Mouse (Mus musculus) lung, adult 18-20 months (tissue): ENCODE measurements around the gene Fgfrl1.
"Not testable (repeated sequence)": the region's sequence is repeated elsewhere in the genome, so short reads cannot be mapped to it uniquely, and the experiment has no call there.

ENCODE experiments used
- DNase-seq, 2 experiments: peaks; one replicate each; pipeline ENCODE4 v3.0.0; 2022; ENCODE audit warnings: mixed read lengths in 2 of 2

Fgfrl1 gene

GRCm38 (mm10) chr5:108701341-108702021 is 9.3 kb downstream of the Fgfrl1 start:
- no peak for DNase-seq

DNA sequence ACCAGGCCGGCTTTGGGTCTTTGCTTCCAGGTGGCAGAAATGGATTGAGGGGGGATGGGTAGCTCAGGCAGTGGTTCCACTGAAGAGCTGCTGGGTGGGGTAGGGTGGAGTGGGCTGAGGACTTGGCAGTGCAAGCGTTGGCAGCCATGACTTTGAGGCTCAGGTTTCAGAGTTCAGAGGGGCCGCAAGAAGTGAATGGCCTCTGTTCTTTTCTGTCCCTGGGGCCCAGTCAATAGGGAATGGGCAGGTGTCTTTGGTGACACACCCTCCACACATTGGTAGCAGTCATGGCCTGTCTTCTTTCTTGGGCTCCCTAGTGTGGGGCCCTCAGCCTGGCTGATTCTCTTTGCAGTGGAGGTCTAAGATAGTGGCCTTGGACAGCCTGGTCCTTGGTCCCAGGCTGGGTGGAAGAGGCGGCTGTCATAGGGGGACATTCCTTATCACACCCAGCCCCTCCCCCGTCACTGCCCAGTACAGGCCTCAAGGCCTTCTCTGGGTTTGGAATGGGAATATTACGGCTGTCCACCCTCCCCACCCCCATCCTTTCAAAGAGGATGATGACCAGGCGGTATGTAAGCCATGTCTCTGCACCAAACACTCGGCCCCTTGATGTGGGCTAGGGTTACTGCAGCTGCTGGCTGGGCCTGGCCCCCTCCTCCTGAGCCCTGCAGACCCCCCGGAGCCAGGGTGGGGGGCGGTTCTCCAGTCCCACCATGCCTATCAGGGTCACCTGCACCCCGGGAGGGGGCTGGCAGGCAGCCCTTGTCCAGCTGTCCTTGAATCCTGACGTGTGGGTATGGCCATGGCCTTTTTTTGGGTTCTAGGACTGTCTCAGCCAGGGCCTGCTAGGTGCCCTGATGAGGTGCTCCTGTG is 11.8 kb downstream of the Fgfrl1 start:
- DNase-seq: no peak

- DNase-seq: no peak
Measured at GRCm38 (mm10) chr5:108707758-108708157, 15.6 kb downstream of the Fgfrl1 start.

DNA sequence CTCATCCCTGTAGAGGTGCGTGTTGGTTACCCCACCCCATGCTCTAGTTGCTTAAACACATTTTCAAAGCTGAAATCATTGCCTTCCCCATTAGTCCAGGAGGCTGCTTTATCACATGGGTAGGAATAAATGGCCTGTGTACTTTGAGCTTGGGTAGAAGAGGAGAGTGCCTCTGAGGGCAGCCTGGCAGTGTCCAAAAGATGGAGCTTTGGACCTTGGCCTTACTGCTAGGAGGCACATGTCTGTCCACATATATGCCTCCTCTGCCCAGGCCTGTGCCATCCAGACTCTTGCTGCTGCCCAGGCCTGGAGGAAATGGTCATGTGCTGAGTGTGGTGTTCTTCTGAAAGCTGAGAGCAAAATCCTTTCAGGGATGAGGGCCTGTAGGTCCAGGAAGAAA is 16.2 kb downstream of the Fgfrl1 start:
- DNase-seq: no peak

DNA sequence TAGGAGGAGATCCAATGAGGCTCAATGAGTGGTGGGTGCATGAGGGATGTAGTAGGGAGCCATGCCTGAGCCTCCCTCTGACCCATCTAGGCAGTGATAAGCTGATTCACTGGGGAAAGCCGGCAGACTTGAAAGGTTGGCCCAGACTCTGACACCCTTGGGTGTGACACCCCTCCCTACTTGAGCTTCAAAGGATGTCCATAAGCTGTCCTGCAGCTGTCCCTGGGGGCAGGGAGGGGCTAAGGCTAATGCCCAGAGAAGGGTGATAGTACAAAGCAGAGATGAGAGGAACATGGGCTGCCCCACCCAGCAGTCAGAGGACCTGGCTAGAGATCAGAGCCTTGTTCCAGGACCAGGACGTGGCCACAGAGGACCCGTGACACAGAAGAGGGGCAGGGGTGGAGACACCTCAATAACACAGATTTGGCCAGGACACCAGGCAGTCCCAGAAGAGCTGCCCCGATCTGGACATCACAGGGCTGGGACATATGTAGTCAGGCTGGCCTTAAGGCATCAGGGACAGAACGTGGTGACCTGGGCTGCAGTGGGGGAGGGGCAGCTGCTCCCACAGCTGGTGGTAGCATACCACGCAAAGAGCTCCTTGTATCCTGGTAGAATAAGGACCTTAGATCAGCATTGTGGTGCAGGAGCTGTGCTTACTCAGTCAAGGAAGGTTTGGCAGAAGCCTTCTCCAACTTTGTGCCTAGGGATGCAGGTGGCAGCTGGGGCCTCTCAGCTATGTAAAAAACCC is 17.0 kb downstream of the Fgfrl1 start:
- no peak for DNase-seq

GRCm38 (mm10) chr5:108711968-108712367 is 19.8 kb downstream of the Fgfrl1 start:
- no peak for DNase-seq

- DNase-seq: no peak
Measured at GRCm38 (mm10) chr5:108713096-108713495, 20.9 kb downstream of the Fgfrl1 start.

DNA sequence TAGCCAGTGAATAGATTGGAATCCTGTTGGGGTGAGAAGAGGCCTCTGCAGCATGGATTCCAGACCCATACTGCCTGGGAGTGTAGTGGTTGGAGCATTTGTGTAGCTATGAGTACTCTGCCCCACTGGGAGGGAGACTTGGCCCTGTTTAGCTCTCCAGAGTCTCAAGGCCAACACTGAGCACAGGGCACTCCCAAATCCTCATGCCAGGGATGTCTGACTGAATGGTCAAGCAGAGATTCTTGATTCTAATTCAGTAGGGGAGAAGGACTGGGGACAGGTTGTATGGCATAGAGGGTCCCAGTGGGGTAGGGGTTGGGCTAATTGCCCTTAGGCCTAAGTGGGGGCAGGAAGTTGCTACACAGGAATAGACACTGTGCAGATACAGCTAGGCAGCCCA is 21.5 kb downstream of the Fgfrl1 start:
- no peak for DNase-seq

- DNase-seq: no peak
Measured at GRCm38 (mm10) chr5:108714149-108714548, 22.0 kb downstream of the Fgfrl1 start.

DNA sequence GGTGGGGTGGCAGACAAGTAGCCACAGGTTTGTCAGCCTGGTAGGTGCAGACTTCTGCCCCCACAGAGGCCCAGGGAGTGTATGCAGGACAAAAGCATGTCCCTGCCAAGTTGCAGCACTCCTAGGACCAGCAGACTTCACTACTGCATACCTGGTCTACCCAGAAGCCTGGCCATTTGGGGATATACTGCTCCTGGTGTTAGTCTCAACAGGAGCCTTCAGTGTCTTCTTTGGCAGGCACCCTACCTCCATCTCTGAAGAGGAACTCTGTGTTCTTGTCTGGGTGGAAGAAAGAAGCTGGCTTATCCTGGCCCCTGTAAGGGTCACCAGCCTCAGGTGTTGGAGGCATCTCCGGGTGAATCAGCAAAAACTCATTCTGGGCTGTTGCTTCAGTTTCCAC is 23.8 kb downstream of the Fgfrl1 start:
- no peak for DNase-seq

- DNase-seq: no peak
Measured at GRCm38 (mm10) chr5:108718051-108718450, 25.9 kb downstream of the Fgfrl1 start.

DNA sequence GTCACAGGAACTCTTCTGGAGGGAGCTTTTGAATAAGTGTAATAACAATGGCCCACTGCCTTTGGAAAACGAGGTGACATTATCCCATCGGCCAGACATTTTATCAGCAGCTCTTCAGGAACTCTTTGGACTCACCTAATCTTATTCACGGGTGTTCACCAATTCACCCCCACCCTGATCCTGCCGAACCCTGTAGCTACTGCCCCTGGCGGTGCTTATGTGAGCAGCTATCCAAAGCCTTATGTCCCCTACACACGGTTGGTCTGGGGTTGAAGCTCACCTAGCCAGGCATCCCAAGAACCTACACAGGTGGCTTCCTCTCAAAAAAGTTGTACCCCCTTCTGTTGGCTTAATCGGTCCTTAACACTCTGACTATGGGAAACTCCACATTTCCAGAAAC is 27.6 kb downstream of the Fgfrl1 start:
- no peak for DNase-seq

DNA sequence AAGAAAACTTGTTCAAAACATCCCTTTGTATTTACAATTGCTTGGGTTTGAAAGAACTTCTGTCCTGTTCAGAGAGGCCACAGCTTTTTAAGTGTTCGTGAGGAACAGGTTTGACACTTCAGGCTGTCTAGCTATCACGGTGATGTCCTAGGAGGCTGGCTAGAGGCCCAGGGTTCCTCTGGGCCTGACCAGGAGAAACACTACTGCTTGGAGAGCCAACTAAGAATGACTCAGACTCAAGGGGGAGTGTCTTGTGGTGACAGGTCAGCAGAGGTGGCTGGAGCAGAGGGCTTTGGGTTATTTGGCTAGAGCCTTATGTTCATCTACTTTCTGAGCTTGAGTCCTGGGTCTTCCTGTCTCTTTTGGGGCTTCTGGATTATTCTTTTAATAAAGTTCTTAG is 31.8 kb downstream of the Fgfrl1 start:
- no peak for DNase-seq

DNA sequence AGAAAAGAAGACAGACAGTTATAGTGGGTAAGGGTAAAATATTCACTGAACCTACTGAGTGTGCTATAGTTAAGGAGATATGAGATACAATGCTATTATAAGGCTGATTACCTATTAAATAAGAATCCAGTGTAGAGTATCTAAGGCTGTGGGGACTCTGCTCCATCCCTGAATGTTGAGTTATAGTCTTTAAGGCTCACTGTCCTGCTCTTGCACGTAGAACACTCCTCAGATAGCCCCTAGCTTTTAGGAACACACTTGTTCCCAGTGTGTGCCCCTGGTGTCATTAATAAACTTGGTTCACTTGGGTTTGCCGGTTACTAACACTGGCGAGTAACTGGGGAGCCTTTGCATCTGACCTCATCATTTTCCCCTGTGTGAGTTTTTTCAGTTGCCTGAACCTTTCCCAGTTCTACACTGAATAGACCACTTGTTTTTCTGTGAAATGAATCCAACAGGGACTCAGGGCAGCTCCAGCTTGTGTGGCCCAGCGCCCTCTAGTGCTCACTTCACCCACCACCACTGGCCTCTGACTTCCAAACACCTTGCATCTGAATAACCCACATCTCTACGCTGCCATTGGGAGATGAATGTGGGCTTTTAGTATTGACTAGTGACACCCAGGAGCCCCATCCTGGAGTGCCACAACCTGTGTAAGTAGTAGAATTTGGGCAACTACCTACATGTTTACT is 34.5 kb downstream of the Fgfrl1 start:
- peak; percentile 66 to 71 for DNase-seq

GRCm38 (mm10) chr5:108727425-108727824 is 35.2 kb downstream of the Fgfrl1 start:
- DNase-seq: no peak

DNA sequence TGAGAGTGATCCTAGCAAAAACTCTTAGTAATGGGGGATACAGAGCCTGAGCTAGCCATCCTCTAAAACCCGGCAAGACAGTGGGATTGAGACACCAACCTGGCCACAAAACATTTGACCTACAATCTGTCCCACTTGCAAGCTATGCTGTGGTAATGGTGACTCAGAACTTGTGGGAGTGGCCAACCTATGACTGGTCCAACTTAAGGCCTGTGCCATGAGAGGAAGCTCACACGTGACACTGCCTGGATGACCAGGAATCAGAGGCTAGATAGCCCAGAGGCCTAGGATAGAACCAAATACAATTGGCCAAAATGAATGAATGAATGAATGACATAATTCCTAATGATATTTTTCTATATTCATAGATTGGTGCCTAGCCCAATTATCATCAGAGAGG is 49.7 kb downstream of the Fgfrl1 start:
- no peak for DNase-seq

DNA sequence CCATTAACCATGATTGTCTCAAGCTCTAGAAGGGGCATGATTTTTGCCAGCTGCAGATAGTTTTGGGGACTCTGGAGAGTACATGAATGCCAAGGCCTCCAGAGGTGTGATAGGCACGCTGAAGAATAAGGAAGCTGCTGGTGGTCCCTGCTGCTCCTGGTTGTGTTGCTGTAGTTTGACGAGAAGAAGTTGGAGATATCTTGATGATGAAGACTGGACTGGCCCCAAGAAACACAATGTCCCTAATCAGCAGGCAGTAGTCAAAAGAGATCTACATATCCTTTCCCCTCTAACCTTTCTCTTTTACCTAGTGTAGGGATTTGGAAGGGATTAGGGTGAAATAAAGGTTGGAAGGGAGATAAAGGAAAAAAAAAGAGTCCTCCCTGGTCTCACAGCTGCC is 50.4 kb downstream of the Fgfrl1 start:
- DNase-seq: no peak

DNA sequence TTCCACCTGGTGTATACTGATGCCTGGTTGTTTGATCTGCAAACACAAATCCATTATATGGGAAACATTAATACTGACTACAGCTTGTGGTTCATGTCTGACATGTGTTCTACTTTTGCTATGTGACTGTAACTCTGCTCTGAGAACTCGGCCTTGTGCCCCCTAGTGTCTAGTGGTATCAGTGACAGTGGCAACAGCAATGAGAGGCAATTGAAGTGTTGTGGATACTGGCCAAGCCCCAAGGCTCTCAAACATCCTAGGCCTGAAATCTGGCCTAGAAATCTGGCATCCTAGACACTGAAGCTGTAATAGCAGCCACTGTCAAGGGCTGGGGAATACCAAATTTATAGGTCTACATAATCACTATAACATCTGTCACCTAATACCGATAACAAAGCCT is 51.7 kb downstream of the Fgfrl1 start:
- DNase-seq: no peak

DNA sequence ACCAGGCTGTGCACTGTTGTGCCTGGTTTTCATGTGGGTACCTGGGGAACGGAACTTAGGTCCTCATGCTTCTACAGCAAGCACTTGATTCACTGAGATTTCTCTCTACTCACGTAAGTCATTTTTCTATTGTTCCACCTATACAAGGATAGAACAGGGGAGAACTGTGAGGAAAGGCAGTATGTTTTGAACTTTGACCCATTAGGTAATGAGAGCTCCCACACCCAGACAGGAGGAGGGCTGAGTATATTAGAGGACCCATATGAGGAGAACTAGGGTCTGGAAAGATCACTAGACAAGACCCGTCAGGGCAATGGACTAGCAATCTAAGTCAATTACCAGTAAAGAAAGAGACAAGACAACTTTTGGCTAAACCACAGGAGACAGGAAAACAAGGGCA is 52.4 kb downstream of the Fgfrl1 start:
- no peak for DNase-seq

GRCm38 (mm10) chr5:108750328-108751210 is 58.4 kb downstream of the Fgfrl1 start:
- no peak for DNase-seq

GRCm38 (mm10) chr5:108751258-108751657 is 59.1 kb downstream of the Fgfrl1 start:
- not testable (repeated sequence) for DNase-seq
